Mouse (Mus musculus): ENCODE data around the gene Dip2a.

Gene Dip2a

DNA sequence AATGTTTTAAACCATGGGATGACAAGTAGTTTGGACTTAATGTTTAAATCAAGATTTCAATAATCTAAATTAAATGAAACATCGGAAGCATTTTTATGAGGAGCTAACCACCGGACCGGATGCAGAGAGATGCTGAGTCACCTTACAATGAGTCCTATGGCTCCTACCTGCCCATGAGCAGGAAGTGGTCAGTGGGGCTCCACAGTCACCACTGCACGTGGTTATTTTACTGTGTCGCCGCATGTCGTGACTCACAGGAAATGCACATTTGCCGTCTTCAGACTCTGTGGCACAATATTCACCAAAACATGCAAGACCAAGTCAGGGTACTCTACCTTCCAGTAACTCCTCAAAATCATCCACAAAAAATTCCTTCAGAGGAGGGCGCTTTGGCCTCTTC lies 38.4 kb downstream of the Dip2a start:
- DNase-seq (ENCODE audit: low spot score): no peak

DNA sequence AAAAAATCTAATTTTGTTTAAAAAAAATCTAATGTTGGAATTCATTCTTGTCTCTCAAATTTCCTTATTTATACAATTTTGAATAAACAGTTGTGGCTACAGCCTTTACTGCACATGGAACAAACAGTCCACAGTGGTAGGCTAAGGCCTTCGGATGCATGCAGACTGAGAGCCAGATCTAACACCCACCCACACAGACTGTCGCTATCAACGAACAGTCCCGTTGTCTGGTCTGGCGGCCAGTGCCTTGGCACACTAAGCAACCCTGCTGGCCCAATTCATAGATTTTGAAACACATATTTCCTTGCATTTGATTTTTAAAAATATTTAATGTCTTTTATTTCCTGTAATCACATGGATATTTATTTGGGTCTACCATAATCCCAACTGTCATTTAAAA lies 45.0 kb downstream of the Dip2a start:
- no peak for DNase-seq (ENCODE audit: low spot score)

DNA sequence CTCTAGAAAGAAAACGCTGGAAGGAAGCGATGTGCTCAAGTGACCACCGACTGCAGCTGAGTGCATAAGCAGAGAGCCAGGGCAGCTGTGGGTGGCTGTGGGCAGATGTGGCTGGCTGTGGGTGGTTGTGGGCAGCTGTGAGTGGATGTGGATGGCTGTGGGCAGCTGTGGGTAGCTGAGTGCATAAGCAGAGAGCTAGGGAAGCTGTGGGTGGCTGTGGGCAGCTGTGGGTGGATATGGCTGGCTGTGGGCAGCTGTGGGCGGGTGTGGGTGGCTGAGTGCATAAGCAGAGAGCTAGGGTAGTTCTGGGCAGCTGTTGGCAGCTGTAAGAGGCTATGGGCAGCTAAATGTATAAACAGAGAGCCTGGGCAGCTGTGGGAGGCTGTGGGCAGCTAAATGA lies 51.9 kb downstream of the Dip2a start:
- no peak for DNase-seq (ENCODE audit: low spot score)

DNA sequence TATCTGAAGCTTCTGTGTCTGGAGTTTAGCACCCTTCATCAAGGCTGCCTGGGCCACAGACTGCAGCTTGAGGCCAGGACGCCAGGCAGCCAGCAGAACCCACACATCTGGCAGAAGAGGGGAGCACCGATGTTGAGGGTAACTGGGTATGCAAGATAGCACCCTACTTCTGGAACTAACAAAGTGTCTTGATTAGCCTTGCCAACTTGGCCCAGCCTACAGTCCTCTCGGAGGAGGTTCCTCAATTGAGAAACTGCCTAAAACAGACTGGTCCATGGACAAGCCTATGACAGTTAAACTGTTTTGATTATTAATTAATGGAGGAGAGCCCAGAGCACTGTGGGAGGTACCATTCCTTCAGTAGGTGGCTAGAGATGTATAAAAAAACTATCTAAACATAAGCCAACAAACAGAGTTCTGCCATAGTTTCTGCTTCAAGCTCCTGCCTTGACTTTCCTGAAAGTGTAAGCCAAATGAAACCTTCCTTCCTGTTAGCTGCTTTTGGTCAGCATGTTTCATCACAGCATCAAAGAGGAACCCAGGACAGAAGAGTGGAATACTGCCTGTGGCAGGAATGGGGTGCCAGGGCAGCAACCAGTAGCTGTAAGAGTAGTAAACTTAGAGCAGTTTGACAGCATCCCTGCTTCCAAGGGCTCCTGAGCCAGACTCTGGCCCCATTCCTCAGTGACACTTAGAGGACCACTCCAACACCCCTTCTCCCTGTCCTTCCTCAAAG lies 55.0 kb downstream of the Dip2a start:
- DNase-seq (ENCODE audit: low spot score): no peak

DNA sequence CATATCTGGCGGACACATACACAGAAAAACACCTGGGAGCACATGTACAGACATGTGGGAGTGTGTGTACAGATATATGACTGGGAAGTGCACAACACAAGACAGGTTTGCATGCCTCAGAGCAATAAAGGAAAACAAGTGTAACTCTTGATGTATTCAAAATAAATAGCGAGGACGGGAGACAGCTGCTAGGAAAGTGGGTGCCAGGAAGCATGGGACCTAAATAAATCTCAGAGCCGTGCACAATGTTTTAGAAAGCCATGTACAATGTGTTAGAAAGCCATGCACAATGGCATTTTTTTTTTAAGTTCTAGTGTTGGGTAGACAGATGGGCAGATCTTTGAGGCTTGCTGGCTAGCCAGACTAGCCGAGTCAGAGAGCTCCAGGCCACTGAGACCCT lies 56.0 kb downstream of the Dip2a start:
- DNase-seq (ENCODE audit: low spot score): no peak

DNA sequence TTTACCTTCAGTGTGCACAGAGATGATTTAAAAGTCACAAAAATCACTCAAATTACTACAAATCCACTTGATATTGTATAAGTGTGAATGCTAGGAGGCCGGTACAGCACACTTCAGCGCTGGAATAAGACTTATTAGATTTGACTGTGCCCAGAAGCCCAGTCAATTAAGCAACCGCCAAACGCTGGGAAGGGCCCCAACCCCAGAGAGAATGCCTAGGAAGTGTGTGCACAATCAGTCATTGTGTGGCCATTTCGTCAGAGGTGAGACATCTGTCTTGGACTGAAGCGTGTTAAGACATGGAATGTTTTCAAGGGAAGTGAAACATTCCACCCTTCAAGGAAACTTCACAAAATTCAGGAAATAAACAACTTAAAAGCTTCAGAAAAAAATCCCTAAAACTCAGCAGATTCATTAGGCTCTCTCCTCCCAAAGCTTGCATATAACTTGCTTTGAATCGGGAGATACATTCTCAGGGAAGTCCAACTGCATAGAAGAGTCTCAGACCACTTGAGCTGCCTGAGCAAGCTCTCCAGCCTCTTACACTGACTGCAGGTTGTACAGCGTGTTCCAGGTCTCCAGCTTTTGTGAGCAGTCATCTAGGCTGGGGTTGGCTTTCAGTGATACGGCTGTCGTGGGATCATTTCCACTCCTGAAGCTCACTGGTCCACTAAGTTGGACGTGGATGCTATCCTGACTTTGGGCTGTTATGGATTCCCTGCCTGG lies 56.7 kb downstream of the Dip2a start:
- DNase-seq (ENCODE audit: low spot score): no peak

DNA sequence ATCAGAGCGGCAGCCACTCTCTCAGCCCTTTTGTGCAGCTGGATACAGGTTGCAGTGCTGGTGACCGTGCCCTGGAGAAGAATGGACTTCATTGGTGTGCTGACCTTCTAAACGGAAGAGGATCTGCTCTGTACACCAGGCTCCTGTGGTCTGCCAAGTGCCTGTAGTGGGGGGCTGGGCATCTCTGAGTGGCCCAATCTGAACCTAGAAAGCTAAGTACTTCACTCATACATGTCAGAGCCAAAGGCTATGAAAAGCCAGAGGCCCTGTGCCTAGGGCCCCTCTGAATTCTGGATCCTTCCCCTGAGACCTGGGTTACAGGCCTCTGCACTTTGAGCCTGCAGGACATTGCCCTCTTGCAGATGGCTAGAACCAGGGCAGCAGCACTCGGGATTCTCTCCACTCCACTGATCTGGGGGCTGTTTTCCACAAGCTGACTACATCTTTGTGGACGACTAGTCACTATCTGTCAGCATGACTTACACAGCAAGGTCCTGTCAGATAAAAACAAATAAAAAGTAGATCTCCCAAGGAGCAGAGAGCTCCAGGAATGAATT lies 66.5 kb downstream of the Dip2a start:
- no peak for DNase-seq (ENCODE audit: low spot score)

DNA sequence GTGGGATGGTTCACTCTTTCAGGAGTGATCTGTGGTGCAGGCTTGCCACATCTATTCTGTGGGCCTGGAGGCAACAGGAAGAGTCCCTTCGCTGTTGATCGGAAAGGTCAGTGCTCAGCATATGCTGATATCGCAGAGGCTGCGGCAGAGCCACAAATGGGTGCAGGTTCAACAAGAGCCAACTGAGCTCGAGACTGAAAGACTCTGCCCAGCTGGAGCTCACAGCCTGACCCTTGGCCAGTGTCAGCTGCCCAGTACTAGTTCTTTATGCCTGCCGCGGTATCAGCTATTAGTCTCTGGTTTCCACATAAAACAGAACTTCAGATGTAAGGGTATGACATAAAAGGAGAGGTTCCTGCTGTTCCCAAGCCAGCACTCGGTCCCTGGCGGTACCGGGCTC lies 69.8 kb downstream of the Dip2a start:
- no peak for DNase-seq (ENCODE audit: low spot score)

DNA sequence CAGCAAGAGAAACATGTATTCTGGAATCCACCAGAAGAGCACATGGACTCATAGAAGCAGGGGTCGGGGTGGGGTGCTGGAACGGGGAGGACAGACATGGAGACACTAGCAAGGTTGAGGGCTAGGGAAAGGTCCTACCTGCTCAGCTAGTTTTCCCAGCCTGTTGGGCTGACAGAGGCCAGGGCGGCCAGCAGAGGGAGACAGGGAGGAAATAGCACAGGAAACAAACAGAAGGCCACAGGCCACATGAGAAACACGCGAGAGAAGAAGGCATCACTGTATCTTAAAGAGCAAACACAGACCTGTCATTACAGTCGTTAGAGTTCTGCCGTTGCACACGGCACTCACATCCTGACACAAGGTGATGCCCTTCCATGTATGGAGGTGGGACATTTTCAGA lies 73.9 kb downstream of the Dip2a start:
- peak; percentile 3 for DNase-seq (ENCODE audit: low spot score)

DNA sequence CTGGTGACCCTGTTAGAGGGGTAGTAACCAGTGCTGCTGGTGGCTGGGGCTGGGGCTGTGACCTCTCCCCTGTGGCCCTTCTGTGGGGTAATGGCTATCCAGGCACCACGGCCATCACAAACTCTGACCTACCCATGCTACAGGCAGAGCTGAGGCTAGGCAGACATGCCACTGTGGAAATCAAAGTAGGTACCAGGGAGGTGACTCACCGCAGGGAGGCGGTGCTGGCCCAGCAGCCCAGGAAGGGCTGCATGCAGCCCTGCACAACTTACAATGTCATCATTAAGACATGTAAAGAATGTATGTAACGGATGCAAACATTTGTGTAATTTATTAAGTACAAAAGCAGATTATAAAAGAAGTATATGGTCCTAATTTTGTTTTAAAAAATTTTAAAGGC lies 82.7 kb downstream of the Dip2a start:
- DNase-seq (ENCODE audit: low spot score): no peak

DNA sequence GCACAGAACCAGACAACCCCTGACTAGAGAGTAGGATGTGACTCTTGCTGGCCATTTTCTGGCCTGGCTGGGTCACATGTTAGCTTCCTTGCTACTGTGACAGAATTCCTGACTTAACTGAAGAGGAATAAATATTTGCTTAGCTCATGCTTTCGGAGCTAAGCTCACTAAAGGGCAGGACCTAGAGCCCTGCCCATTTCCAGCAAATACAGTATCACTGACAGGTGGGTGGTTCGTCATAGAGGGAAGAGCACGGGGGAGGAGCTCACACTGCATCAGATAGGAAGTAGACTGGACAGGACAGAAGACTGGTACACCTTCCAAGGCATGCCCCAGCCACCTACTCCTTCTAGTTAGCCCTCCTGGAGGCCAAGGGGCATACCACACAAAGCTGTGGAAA lies 83.6 kb downstream of the Dip2a start:
- no peak for DNase-seq (ENCODE audit: low spot score)

DNA sequence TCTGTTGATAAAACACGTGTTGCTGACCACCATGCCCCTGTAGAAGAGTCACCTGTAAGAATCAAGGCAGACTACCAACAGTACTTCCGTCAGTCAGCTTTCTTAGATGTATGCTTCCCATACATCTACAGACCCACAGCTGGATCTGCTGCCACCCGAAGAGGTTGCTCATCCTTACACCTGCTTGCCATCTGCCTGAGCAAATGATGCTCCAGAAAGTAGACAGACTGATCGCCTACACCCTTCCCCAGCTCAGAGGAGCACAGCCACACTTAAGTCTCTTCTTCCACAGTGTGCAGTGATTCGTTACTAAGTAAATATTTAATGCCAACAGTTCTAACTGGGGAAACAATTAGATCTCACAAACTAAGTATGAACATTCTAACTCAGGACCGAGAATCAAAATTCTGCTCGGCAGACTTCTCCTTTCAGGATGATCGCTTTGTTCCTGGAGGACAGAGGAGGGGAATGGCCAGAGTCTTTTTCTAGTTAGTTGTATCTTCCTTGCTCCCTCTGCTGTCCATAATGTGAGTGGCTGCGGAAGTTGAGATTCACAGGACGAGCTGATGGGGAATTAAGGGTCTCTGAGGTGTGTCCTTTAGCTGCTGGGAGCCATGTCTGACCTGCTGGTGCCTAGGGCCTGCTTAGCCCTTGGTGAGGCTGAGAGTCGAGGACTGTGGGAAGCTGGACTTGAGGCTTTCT lies 84.6 kb downstream of the Dip2a start:
- no peak for DNase-seq (ENCODE audit: low spot score)

DNA sequence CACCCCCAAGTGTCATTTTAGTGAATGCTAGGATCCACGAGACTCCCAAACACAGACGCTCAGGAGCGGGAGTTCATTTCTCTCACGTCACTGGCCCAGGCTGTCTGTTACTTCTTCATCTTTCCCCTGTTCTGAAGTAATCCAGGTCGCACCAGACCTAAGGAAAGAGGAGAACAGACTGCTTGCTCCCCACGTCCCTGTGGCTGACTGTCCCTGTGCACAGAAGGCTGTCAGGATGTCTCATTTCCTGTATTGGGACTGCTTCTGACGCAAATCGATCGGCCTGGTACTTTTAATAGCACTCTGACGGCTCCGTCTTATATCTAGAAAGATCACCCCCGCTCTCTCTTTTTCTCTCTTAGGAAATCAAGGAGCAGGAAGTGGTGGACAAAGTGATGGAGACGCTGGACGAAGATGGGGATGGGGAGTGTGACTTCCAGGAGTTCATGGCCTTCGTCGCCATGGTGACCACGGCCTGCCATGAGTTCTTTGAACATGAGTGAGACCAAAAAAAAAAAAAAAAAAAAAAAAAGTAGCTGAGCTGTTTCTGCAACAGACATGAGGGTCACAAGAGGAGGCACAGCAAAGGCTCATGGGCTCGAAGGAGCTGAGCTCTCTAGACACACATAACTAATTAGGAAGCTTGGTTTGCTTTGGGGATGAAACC lies 85.4 kb downstream of the Dip2a start:
- DNase-seq (ENCODE audit: low spot score): no peak

DNA sequence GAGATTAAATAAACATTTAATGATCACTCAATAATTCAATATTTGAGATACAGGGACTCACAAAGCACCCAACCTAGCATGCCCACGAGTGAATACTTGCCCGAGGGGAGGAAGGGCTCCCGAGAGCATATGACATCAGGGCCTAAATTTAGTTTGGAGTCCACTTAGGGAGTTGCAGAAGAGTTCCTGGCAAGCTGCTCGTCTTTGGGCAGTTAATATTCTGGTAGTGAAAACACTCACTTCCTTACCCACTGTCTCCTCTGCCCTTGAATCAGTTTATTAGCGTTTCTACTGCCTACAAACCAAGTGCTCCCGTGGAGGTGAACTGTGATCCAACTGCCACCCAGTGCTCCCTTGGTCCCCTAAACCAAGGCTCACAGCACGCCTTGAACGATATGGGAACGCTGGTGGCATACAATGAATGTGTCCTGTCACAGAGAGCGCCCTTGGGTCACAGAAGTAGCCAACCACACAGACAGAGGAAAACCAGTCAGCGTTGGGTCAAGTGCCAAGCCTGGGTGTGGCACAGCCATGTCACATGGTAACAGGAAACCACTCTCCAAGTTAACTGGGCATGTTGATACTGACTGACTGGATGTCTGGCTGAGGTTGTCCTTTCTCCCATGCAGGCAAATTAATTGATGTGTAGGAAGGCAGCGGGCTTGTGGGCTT lies 87.2 kb downstream of the Dip2a start:
- DNase-seq (ENCODE audit: low spot score): no peak

DNA sequence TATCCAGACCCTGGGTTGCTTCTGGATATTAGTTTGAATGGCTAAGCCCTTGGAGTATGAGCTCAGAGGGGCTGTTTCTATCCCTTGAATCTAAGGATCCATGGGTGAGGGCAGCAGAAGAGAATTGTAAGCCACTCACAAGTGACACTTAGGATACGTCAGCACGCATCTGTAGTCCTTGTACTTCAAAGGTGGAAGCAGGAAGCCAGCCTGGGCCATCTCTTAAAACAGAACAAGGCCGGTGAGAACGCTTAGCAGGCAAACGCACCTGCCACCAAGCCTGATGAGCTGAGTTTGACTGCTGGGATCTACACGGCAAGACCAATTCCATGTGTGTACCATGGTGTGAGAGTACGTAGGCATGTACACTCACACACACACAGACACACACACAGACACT lies 87.9 kb downstream of the Dip2a start:
- DNase-seq (ENCODE audit: low spot score): no peak

DNA sequence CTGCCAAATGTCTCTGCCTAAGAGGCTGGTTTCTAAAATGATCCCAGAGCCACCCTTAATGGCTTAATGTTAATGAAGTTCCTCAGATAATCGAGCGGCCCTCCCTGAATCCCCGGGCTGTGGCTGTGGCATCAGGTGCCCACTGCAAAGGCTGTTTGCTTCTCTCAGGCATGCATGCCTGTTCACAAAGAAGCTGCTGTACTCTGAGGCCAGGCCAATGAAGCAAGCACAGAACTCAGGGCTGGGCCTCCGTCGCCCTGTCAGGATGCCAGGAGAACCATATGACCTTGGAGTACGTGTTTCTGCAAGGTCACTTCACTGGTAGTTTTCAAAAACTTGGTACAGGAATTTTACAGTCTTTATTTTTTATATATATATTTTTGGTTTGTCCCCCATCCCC lies 89.5 kb downstream of the Dip2a start:
- DNase-seq (ENCODE audit: low spot score): no peak

DNA sequence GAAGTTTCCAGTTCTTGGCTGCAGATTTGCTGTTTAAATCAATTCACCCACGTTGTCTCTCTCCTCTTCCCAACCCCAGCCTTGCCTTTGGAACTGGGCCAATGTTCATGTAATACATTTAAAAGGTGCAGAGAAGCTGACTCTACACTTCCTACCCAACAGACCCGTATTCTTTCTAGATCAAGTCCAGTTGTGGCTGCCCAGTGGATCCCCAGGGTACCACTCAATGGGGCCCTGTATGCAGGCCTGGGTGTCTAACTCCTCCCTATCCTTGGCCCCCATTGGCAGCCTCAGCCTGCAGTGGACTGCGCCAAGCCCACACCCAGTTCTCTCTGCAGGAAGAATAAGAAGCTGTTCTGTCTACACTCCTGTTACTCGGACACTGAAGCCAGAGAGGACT lies 91.6 kb downstream of the Dip2a start, which contains the start of gene S100b:
Gene S100b, plus strand, starts transcription at position 318 of the 400 bp plus-strand sequence.
- no peak for DNase-seq (ENCODE audit: low spot score)

DNA sequence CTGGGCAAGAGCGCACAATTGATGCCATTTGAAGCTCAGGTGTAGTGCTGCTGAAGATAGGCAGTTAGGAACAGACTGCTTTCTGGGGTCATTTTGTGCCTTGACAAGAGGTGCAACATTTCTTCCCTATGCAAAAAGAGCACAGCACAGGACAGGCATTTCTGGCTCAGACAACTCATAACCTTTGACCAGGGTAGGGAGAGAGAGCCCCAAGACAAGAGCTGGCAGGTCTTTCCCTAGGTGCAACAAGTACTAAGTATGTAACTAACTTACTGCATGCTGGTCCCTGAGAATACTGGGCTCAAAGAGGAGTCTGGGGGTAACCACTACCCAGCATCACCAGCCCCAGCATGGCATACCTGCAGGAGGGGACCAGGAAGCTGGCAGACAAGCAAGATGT lies 92.0 kb downstream of the Dip2a start:
- DNase-seq (ENCODE audit: low spot score): no peak

DNA sequence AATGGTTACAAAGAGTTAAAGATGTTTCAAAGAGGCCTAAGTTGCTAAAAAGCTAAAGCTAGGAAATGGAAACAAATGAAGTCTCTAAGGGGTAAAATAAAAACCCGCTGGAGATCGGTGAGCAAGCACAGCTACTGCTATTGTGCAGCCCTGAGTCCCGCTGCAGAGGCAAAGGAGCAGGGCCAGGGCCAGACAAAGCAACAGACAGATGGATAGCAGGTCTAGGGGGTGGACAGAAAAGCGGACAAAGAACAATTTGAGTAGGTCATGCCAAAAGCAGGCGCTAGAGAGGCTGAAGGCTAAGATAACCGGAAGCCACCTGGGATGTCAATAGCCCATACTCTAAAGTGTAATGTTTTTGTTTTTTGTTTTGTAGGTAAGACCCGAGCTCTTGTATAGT lies 94.2 kb downstream of the Dip2a start:
- DNase-seq (ENCODE audit: low spot score): no peak

DNA sequence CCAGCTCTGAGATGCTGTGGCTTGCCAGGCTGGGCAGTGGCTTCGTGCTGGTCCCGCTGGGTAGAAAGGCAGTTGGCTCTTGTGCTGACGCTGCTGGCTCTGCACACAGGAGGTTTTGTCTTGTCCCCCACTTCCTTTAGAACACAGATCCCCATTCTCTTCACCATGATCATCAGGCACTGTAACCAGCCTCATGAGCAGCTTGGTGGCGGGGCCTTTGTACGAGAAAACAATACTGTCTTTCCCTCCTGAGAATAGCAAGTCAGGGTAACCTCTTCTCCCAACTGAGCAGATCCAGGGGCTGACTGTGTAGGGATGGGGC lies 96.5 kb downstream of the Dip2a start:
- no peak for DNase-seq (ENCODE audit: low spot score)

DNA sequence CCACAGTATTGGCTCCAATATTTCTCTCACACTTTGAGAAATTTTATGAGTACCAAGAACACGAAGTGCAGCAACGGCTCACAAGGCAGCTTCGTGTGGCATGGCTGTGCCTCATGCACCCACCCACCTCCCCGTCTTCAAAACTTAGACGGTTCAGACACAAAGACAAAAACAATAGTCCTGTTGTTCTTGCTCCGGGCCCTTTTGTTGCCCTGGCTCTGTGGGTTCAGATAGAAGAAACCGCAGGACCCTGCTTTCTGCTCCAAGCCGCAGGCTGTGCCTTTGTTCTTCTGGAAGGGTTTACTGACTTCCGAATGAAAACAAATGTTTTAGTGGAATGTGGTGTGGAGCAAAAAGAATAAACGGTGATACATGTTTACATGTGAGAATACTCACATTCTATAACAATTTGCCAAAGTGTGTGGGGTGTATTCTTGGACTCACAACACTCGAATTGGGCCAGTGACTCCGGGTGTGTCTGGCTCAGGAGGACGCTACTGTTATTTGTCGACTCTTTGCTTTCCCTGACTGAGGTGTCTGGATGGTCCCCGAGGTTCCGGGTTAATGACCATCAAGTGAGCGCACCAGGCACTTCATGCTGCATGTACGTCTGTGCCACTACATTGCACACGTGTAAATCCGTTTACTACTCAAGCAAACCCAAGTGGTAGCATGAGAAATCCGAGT lies 97.0 kb downstream of the Dip2a start:
- DNase-seq (ENCODE audit: low spot score): no peak
